Mouse (Mus musculus) embryonic fibroblast, embryonic 13.5 days (primary cell): ENCODE results near the gene Apeh. TPM values are rescaled to one million over a fixed set of nuclear protein-coding genes. Genes with fewer than 3 reads are reported as not detected.
A peak's percentile ranks its signal among the peaks of the same experiment; 100 is the strongest.

Experiments
- H3K27ac ChIP-seq: 2 replicates; pipeline ENCODE4 v1.5.1; 2012; ENCODE audit warnings: low read length, control low read depth, inconsistent platforms; ENCODE audit not compliant: insufficient read depth
- H3K4me1 ChIP-seq: 2 replicates; pipeline ENCODE4 v1.6.1; 2011; ENCODE audit warnings: low read length; ENCODE audit not compliant: control insufficient read depth, insufficient read depth
- H3K4me3 ChIP-seq: 2 replicates; pipeline ENCODE4 v1.5.1; 2011; ENCODE audit warnings: mild to moderate bottlenecking, control low read depth, low read length; ENCODE audit not compliant: insufficient read depth
- CTCF ChIP-seq: IDR thresholded peaks from 2 replicates; pipeline ENCODE4 v1.5.1; 2011; ENCODE audit warnings: mild to moderate bottlenecking, control low read depth, low read length, moderate library complexity, borderline replicate concordance; ENCODE audit not compliant: insufficient read depth
- POLR2A ChIP-seq: IDR thresholded peaks from 2 replicates; pipeline ENCODE4 v1.6.1; 2011; ENCODE audit warnings: low read depth, mild to moderate bottlenecking, control low read depth, low read length, moderate library complexity
- polyA plus RNA-seq: library from polyadenylated mRNA; stranded (reverse); fragments of >200 nt; gene quantifications from 2 replicates; pipeline ENCODE4 v1.2.4, GENCODE M21; 2011; ENCODE audit warnings: low read depth; ENCODE audit not compliant: missing spikeins, insufficient read length

The Apeh gene
- polyA plus RNA-seq, 1 experiment = 53.4 TPM

- TF ChIP-seq POLR2A (no peak), CTCF (no peak)
- H3K4me1 ChIP-seq = no peaks in the 10 kb centered on the region
- no peak overlapping the region for H3K27ac ChIP-seq
- H3K4me3 ChIP-seq = no peak overlapping the region
Observed at GRCm38 (mm10) chr9:108062142-108062541, 32.3 kb downstream of the Apeh start.

GRCm38 (mm10) chr9:108058291-108058690 is 36.1 kb downstream of the Apeh start:
- Histone ChIP-seq H3K27ac (no peak overlapping the region), H3K4me1 (no peaks in the 10 kb centered on the region), H3K4me3 (no peak overlapping the region)
- TF ChIP-seq POLR2A (no peak), CTCF (no peak)

DNA sequence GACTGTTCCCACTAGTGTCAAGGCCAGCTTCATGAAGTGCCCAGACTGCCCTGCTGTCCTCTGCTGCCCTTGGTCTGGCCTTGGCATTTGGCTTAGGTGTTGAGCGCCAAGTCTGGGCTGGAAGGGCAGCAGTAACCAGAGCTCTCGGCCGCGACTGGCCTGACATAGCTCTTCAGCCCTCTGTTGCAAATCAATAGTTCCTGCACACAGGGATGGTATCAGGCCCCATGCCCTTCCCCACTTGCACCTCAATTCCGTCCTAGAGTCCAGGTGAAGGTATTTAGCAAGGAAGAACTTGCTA is 37.2 kb downstream of the Apeh start:
- no peak for TF ChIP-seq CTCF
- no peak for TF ChIP-seq POLR2A
- Histone ChIP-seq H3K4me1 (no peaks in the 10 kb centered on the region), H3K4me3 (no peak overlapping the region), H3K27ac (no peak overlapping the region)

DNA sequence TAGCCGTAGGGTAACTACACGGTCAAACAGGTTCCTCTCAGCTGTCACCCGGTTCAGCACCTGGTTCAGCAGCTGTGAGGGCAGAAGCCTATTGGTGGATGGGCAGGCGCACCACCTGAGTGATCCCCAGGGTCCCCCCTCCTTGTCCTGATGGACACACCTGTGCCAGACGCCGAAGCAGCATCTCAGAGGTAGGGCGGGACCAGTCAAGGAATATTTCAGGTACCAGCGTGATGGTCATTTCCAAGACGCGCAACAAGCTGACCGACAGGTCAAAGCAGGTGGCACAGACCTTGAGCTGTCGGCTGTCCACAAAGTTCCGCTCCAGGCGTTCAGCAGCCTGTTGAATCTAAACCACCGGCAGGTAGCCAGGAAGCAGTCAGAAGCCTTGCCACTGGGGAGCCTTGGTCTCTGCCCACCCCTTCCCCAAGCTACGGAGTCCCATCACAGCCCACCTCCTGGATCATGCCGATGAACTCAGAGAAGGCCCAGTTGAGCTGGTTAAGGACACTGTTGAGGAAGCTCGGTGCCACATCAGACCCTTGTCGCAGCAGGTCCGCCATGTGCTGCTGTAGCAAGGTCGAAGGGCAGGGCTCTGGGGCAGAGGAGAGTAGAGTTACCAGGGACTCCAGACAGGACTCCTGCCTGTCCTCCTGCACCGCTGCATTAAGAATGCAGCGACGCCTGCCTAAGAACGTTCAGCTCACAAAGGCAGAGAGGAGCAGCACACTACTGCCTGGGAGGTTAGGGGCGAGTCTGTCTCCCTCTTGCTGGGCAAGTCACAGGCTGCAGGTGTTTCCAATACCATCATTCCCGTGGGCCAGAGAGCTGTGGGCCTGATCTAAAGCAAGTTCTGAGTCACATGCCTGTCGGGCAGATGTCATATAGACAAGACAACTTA is 37.8 kb downstream of the Apeh start:
- no peak for TF ChIP-seq POLR2A
- Histone ChIP-seq H3K27ac (no peak overlapping the region), H3K4me1 (no peaks in the 10 kb centered on the region), H3K4me3 (no peak overlapping the region)

GRCm38 (mm10) chr9:108055661-108056237 is 38.7 kb downstream of the Apeh start:
- no peak overlapping the region for H3K27ac ChIP-seq
- H3K4me1 ChIP-seq = no peaks in the 10 kb centered on the region
- H3K4me3 ChIP-seq = no peak overlapping the region
- TF ChIP-seq CTCF (no peak), POLR2A (0 out of 2 replicates have a peak, but pooled peaks have one; percentile 11)

- TF ChIP-seq POLR2A (no peak), CTCF (no peak)
- H3K27ac ChIP-seq = no peak overlapping the region
- no peaks in the 10 kb centered on the region for H3K4me1 ChIP-seq
- no peak overlapping the region for H3K4me3 ChIP-seq
Observed at GRCm38 (mm10) chr9:108055061-108055460, 39.3 kb downstream of the Apeh start.

DNA sequence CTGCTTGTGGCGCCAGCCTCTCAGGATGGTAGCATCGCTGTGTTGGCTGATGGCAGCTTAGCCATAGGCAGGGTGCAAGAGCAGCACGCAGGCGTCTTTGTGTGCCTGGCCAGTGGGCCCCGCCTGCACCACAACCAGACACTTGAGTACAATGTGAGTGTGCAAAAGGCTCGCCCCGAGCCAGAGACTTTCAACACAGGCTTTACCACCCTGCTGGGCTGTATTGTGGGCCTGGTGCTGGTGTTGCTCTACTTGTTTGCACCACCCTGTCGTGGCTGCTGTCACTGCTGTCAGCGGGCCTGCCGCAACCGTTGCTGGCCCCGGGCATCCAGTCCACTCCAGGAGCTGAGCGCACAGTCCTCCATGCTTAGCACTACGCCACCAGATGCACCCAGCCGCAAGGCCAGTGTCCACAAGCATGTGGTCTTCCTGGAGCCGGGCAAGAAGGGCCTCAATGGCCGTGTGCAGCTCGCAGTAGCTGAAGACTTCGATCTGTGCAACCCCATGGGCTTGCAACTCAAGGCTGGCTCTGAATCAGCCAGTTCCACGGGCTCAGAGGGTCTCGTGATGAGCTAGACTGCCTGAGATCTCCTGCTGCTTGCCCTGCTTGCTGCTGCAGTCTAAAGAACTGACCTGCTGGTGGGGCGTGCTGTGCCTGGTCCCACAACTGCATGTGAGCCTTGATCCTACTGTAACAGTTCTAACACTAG is 39.9 kb downstream of the Apeh start:
- no peaks in the 10 kb centered on the region for H3K4me1 ChIP-seq
- no peak overlapping the region for H3K4me3 ChIP-seq
- TF ChIP-seq CTCF (no peak), POLR2A (peak; percentile 14)
- H3K27ac ChIP-seq = no peak overlapping the region

DNA sequence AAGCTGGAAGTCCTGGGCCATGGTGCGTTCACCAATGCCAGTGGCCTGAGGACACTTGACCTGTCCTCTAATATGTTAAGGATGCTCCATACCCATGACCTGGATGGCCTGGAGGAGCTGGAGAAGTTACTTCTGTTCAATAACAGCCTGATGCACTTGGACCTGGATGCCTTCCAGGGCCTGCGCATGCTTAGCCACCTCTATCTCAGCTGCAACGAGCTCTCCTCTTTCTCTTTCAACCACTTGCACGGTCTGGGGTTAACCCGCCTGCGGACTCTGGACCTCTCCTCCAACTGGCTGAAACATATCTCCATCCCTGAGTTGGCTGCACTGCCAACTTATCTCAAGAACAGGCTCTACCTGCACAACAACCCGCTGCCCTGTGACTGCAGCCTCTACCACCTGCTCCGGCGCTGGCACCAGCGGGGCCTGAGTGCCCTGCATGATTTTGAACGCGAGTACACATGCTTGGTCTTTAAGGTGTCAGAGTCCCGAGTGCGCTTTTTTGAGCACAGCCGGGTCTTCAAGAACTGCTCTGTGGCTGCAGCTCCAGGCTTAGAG is 40.7 kb downstream of the Apeh start:
- no peak overlapping the region for H3K27ac ChIP-seq
- TF ChIP-seq POLR2A (0 out of 2 replicates have a peak, but pooled peaks have one; percentile 5), CTCF (no peak)
- H3K4me1 ChIP-seq = no peaks in the 10 kb centered on the region
- H3K4me3 ChIP-seq = no peak overlapping the region

DNA sequence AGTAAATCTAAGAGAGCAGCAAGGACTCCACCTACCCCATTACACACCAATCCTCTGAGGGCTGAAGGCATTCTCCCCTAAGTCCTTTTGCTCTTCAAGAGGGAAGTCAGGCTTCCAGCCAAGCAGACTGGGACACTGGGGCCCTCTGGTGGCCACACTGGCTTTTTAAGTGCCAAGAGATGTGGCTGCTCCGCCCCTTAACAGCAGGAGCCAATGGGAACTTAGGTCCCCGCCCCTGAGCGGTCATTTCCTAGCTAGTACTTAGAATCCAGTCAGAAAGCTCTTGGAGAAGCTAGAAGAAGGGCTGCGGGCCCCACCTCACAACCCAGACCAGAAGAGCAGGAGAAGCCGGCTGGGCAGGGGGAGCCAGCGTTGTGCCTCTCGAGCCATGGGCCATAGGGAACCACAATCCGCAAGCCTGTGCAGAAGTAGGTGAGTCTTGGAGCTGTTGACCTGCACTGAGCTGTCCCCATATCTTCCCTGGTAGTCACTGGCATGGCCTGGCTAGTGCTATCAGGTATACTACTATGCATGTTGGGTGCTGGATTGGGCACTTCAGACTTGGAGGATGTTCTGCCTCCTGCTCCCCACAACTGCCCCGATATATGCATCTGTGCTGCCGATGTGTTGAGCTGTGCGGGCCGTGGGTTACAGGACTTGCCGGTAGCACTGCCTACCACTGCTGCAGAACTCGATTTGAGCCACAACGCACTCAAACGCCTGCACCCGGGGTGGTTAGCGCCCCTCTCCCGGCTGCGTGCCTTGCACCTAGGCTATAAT is 41.3 kb downstream of the Apeh start, which contains the start of gene Amigo3:
Gene Amigo3 (plus strand): TSS at position 275 of the 780 bp plus-strand sequence.
- H3K4me3 ChIP-seq = no peak within 1 kb of the TSS
- H3K4me1 ChIP-seq = 0 out of 2 replicates have a peak, but pooled peaks cover 1% of the 10 kb centered on the region
- no peak within 1 kb of the TSS for H3K27ac ChIP-seq
- TF ChIP-seq POLR2A (peak; percentile 58), CTCF (peak; percentile 45; the same call in 1 of the 2 replicates)
